Mouse (Mus musculus) heart, postnatal 0 days (tissue): Measurements from ENCODE around the gene Clta. TPM values are rescaled to one million over a fixed set of nuclear protein-coding genes. Genes with fewer than 3 reads are reported as not detected.

Source experiments
- ATAC-seq: fragments of 200-750 bp; cut with Nextera tagmentation; 2 replicates; pipeline ENCODE4 v1.8.0; 2017; ENCODE audit warnings: low read depth, moderate number of reproducible peaks, moderate library complexity; ENCODE audit not compliant: insufficient read depth
- DNase-seq: peaks from one replicate; pipeline ENCODE4 v3.0.0-alpha.2; 2016; ENCODE audit warnings: low spot score
- H3K27ac ChIP-seq: fragments of 300-500 bp; sonication (generic); 2 replicates; pipeline ENCODE4 v1.5.1; 2014; ENCODE audit warnings: low read depth, mild to moderate bottlenecking
- H3K27me3 ChIP-seq: fragments of 300-500 bp; sonication (generic); 2 replicates; pipeline ENCODE4 v1.6.1; 2014; ENCODE audit warnings: low read length, mixed read lengths; ENCODE audit not compliant: control insufficient read depth, insufficient read depth
- H3K36me3 ChIP-seq: fragments of 300-500 bp; sonication (generic); replicated peaks from 2 replicates; pipeline ENCODE4 v1.6.1; 2014; ENCODE audit warnings: low read length, mixed read lengths; ENCODE audit not compliant: control insufficient read depth, insufficient read depth
- H3K4me1 ChIP-seq: fragments of 300-500 bp; sonication (generic); 2 replicates; pipeline ENCODE4 v1.6.1; 2014; ENCODE audit warnings: antibody characterized with exemption; ENCODE audit not compliant: control insufficient read depth, insufficient read depth
- H3K4me2 ChIP-seq: fragments of 300-500 bp; sonication (generic); 2 replicates; pipeline ENCODE4 v1.6.1; 2014; ENCODE audit warnings: low read depth, mild to moderate bottlenecking, low read length, moderate library complexity
- H3K4me3 ChIP-seq: fragments of 300-500 bp; sonication (generic); 2 replicates; pipeline ENCODE4 v1.5.1; 2014; ENCODE audit warnings: low read depth, low read length
- H3K9ac ChIP-seq: fragments of 300-500 bp; sonication (generic); replicated peaks from 2 replicates; pipeline ENCODE4 v1.6.1; 2014; ENCODE audit warnings: low read depth, low read length, mixed read lengths
- H3K9me3 ChIP-seq: fragments of 300-500 bp; sonication (generic); replicated peaks from 2 replicates; pipeline ENCODE4 v1.6.1; 2016; ENCODE audit warnings: low read length; ENCODE audit not compliant: control insufficient read depth
- CTCF ChIP-seq: IDR thresholded peaks from 2 replicates; pipeline ENCODE4 v1.5.1; 2016; ENCODE audit warnings: antibody characterized with exemption, control low read depth, low read depth
- EP300 ChIP-seq: IDR thresholded peaks from 2 replicates; pipeline ENCODE4 v1.6.1; 2016; ENCODE audit warnings: antibody characterized with exemption, low read depth
- WGBS: fragments of 180-500 bp; shearing (Covaris S2); extraction: QIAGEN DNeasy Blood & Tissue Kit; methylation state at CpG from one replicate; pipeline ENCODE4 v1.1.7; 2014; 5-methylcytosine and 5-hydroxymethylcytosine counted together
- polyA plus RNA-seq: library from polyadenylated mRNA; unstranded; fragments of >200 nt; fragmentation: Nextera tagmentation; extraction: Ambion mirVana; gene quantifications from 2 replicates; pipeline ENCODE4 v1.2.1, GENCODE M21; 2015
- total RNA-seq: library from RNA; depleted of rRNA; stranded (reverse); fragments of >200 nt; gene quantifications from 2 replicates; pipeline ENCODE4 v1.2.3, GENCODE M21; 2014; ENCODE audit warnings: low replicate concordance

Clta gene
- total and polyA plus RNA-seq, 2 experiments from 2014 or later, result 106 to 168 TPM

DNA sequence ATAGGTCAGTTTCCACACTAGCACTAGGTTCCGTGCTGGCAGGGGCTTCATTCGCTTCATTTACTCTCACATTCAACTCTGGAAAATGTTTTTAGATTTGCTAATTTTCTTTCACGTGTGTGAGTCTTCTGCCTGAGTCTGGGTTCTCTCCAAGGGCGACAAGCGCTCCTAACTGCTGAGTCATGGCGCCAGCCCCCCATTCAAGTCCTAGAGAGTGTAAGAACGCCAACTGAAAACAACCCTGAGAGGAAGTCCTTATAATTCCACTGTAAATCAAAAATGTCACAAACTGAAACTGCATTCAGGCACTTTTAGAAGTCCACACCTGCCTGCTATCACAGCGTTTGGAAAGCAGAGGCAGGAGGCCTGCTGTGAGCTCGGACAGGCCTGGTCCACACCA lies 57.8 kb downstream of the Clta start:
- Histone ChIP-seq H3K4me1 (peaks cover 4% of the 10 kb centered on the region; the same call in 1 of the 2 replicates), H3K27ac (no peak overlapping the region), H3K4me2 (no peak overlapping the region), H3K36me3 (peaks cover 37% of the 10 kb centered on the region), H3K9ac (no peak overlapping the region), H3K9me3 (no peaks in the 10 kb centered on the region), H3K4me3 (no peak overlapping the region), H3K27me3 (no peaks in the 10 kb centered on the region)
- WGBS, result 67% methylated on average over 9 of the region's 9 CpGs
- TF ChIP-seq EP300 (no peak), CTCF (no peak)
- no peak for ATAC-seq
- no peak for DNase-seq

DNA sequence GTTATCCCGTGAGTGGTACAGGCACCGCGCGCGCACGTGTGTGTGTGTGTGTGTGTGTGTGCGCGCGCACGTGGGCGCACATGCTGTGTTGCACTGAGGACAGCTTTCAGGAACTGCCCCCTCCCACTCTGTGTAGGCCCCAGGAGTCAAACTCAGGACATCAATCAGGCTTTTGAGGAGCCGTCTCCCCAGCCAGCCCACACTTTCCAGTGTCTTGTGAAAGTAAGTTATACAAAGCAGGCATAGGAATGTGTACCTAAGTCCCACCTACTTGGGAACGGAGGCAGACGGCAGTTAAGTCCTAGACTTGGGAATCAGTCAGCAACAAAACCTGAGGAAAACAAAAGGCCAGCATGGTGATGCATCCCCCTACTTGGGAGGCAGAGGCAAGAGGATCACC lies 58.6 kb downstream of the Clta start:
- no peak for ATAC-seq
- H3K27ac ChIP-seq, result no peak overlapping the region
- no peak overlapping the region for H3K9ac ChIP-seq
- no peaks in the 10 kb centered on the region for H3K27me3 ChIP-seq
- H3K36me3 ChIP-seq, result peaks cover 37% of the 10 kb centered on the region
- DNase-seq, result no peak
- H3K4me2 ChIP-seq, result no peak overlapping the region
- H3K4me3 ChIP-seq, result no peak overlapping the region
- H3K9me3 ChIP-seq, result no peaks in the 10 kb centered on the region
- no peak for TF ChIP-seq EP300
- TF ChIP-seq CTCF, result no peak
- 92% methylated on average over 14 of the region's 14 CpGs for WGBS
- peaks cover 4% of the 10 kb centered on the region; the same call in 1 of the 2 replicates for H3K4me1 ChIP-seq

DNA sequence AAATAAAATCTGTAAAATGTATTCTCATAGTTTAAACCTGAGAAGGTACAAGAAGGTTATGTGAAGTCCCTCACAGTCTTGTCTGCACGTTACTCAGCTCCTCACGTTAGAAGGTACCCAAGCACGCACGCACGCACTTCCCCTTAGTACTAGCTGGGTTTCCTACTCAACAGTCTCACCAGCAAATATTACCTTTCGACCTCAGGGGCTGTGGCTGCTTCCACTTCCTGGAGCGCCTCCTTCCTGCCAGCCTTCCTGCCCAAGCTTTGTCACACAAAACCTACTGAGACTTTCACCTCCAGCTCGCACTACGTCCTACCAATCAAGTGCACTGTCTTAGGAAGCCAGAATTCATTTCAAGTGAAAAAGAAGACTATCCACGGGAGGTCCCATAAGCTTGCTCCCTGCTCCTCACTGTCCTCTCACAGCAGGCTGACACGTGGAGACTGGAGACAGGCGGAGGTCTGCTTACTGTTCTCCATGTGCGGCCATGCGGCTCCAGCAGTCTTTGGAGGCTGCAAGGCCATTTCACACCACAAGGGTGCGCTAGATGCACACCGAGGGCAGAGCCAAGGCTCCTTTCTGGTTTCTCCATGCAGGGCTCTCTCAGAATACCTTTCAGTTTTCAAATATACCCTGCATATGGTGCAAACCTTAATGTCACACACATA lies 61.2 kb downstream of the Clta start:
- H3K4me2 ChIP-seq, result peak overlapping the region; percentile 40
- H3K36me3 ChIP-seq, result peaks cover 16% of the 10 kb centered on the region
- no peak for TF ChIP-seq EP300
- TF ChIP-seq CTCF, result peak; percentile 98
- no peaks in the 10 kb centered on the region for H3K27me3 ChIP-seq
- no peaks in the 10 kb centered on the region for H3K9me3 ChIP-seq
- no peak overlapping the region for H3K27ac ChIP-seq
- H3K9ac ChIP-seq, result no peak overlapping the region
- no peak overlapping the region for H3K4me3 ChIP-seq
- H3K4me1 ChIP-seq, result peaks cover 9% of the 10 kb centered on the region; the same call in 1 of the 2 replicates
- DNase-seq, result peak; percentile 72
- peak; percentile 79 for ATAC-seq
- 35% methylated on average over 16 of the region's 16 CpGs for WGBS

DNA sequence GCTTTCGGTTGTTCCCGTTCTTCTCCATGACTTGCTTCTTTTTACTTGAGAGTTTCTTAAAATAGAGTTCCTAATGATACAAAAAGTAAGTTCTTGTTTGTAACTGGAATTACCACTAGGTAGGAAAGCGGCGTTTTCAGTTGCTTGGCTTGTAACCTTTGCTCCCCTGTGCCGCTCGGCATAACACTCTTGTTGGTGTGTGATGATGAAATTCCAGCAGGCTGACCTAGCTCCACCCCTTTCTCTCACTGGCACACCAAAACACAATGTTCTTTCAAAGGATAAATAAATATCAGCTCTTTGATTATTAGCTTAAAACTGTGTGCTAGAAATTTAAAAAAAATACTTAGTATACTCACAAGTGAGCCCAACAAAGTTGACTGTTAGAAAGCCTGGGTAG lies 62.6 kb downstream of the Clta start:
- Histone ChIP-seq H3K4me2 (no peak overlapping the region), H3K9ac (no peak overlapping the region), H3K27me3 (no peaks in the 10 kb centered on the region), H3K4me1 (peaks cover 15% of the 10 kb centered on the region), H3K27ac (no peak overlapping the region), H3K9me3 (no peaks in the 10 kb centered on the region), H3K36me3 (peaks cover 12% of the 10 kb centered on the region), H3K4me3 (no peak overlapping the region)
- WGBS, result 78% methylated on average over 6 of the region's 6 CpGs
- ATAC-seq (no peak), DNase-seq (no peak)
- TF ChIP-seq EP300, result no peak
- no peak for TF ChIP-seq CTCF

DNA sequence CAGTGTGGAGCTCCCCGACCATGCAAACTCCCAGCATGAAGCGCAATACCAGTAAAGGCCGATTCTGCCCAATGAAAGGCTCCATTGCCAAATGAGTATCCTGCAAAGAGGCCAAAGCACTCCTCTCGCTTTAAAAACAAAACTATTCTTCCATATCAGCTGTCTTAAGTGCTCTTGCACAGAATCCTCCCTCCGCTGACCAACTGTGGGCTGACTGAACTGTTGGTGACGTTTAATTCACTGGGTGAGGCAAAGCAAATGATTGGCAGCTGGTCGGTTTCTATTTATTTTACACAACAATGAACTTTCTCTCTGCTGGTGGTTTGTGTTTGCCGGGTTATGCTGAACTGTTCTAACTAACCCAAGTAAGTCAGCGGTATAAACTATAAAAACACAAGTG lies 64.5 kb downstream of the Clta start:
- 28% methylated on average over 9 of the region's 9 CpGs for WGBS
- H3K9me3 ChIP-seq, result no peaks in the 10 kb centered on the region
- H3K4me3 ChIP-seq, result 0 out of 2 replicates have a peak overlapping the region, but pooled peaks have one; percentile 7
- no peak overlapping the region for H3K9ac ChIP-seq
- no peaks in the 10 kb centered on the region for H3K36me3 ChIP-seq
- peak; percentile 83 for DNase-seq
- peak overlapping the region; percentile 70 for H3K27ac ChIP-seq
- H3K27me3 ChIP-seq, result no peaks in the 10 kb centered on the region
- peaks cover 20% of the 10 kb centered on the region for H3K4me1 ChIP-seq
- H3K4me2 ChIP-seq, result peak overlapping the region; percentile 41
- no peak for ATAC-seq
- TF ChIP-seq CTCF, result no peak
- TF ChIP-seq EP300, result no peak

DNA sequence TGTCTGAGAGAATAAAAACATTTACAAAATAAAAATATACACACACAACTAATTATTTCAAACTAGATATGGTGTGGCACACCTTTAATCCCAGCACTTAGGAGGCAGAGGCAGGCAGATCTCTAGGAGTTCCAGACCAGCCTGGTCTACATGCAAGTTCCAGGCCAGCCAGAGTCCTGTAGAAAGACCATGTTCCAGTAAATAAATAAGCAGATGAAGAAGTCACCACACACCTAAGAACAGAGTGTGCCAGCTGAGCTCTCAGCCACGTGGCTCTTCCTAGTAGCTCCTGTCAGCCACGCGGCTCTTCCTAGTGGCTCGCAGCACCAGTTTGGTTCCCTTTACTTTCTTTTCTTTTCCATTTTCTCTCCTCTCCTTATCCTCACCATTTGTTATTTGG lies 65.2 kb downstream of the Clta start:
- Histone ChIP-seq H3K9ac (no peak overlapping the region), H3K27ac (0 out of 2 replicates have a peak overlapping the region, but pooled peaks have one; percentile 7), H3K9me3 (no peaks in the 10 kb centered on the region), H3K4me3 (no peak overlapping the region), H3K4me1 (peaks cover 20% of the 10 kb centered on the region), H3K4me2 (no peak overlapping the region), H3K27me3 (no peaks in the 10 kb centered on the region), H3K36me3 (no peaks in the 10 kb centered on the region)
- ATAC-seq (no peak), DNase-seq (no peak)
- WGBS, result 93% methylated on average over 4 of the region's 4 CpGs
- TF ChIP-seq EP300 (no peak), CTCF (no peak)
